Mouse (Mus musculus): ENCODE results near the gene Pnpla6.
A peak's percentile ranks its signal among the peaks of the same experiment; 100 is the strongest.

Gene Pnpla6

GRCm38 (mm10) chr8:3507979-3508754 is 7.0 kb upstream of the Pnpla6 start:
- no peak for DNase-seq (ENCODE audit: low spot score)

GRCm38 (mm10) chr8:3514681-3515247 is 420 bp upstream of the Pnpla6 start:
- no peak for DNase-seq (ENCODE audit: low spot score)

GRCm38 (mm10) chr8:3515771-3516417 is 710 bp downstream of the Pnpla6 start:
- no peak for DNase-seq (ENCODE audit: low spot score)

GRCm38 (mm10) chr8:3516450-3517116 is 1.4 kb downstream of the Pnpla6 start:
- DNase-seq (ENCODE audit: low spot score), result peak; percentile 91

- DNase-seq (ENCODE audit: low spot score), result no peak
These were observed 1.9 kb downstream of the Pnpla6 start for GRCm38 (mm10) chr8:3517117-3517495.

- DNase-seq (ENCODE audit: low spot score), result peak; percentile 72
These were observed 7.0 kb downstream of the Pnpla6 start for GRCm38 (mm10) chr8:3522007-3522697.

GRCm38 (mm10) chr8:3530816-3531215 is 15.6 kb downstream of the Pnpla6 start:
- no peak for DNase-seq (ENCODE audit: low spot score)

- DNase-seq (ENCODE audit: low spot score), result no peak
These were observed 16.8 kb downstream of the Pnpla6 start for GRCm38 (mm10) chr8:3531936-3532335.

GRCm38 (mm10) chr8:3536053-3536841 is 21.1 kb downstream of the Pnpla6 start:
- peak; percentile 51 for DNase-seq (ENCODE audit: low spot score)

GRCm38 (mm10) chr8:3536940-3537339 is 21.8 kb downstream of the Pnpla6 start:
- DNase-seq (ENCODE audit: low spot score), result no peak

- DNase-seq (ENCODE audit: low spot score), result no peak
These were observed 22.5 kb downstream of the Pnpla6 start for GRCm38 (mm10) chr8:3537666-3538065.

GRCm38 (mm10) chr8:3539146-3539545 is 24.0 kb downstream of the Pnpla6 start:
- DNase-seq (ENCODE audit: low spot score), result no peak

- DNase-seq (ENCODE audit: low spot score), result no peak
These were observed 24.9 kb downstream of the Pnpla6 start for GRCm38 (mm10) chr8:3540076-3540475.

GRCm38 (mm10) chr8:3546511-3546910 is 31.3 kb downstream of the Pnpla6 start:
- no peak for DNase-seq (ENCODE audit: low spot score)

- DNase-seq (ENCODE audit: low spot score), result no peak
These were observed 37.1 kb downstream of the Pnpla6 start for GRCm38 (mm10) chr8:3552240-3552639.

GRCm38 (mm10) chr8:3556114-3556513 is 40.9 kb downstream of the Pnpla6 start:
- no peak for DNase-seq (ENCODE audit: low spot score)

- no peak for DNase-seq (ENCODE audit: low spot score)
These were observed 52.6 kb downstream of the Pnpla6 start, which contains the start of gene C330021F23Rik for GRCm38 (mm10) chr8:3567641-3568371. Gene C330021F23Rik (plus strand): TSS chr8:3567990.

GRCm38 (mm10) chr8:3568378-3568777 is 53.2 kb downstream of the Pnpla6 start:
- no peak for DNase-seq (ENCODE audit: low spot score)

- no peak for DNase-seq (ENCODE audit: low spot score)
These were observed 54.6 kb downstream of the Pnpla6 start for GRCm38 (mm10) chr8:3569784-3570183.

- no peak for DNase-seq (ENCODE audit: low spot score)
These were observed 59.4 kb downstream of the Pnpla6 start for GRCm38 (mm10) chr8:3574546-3574945.

Measured in spleen, adult 12 weeks (tissue).